Mouse (Mus musculus): ENCODE measurements around the gene Irf2.
"Not testable (repeated sequence)": the region's sequence is repeated elsewhere in the genome, so short reads cannot be mapped to it uniquely, and the experiment has no call there.

The Irf2 gene

GRCm38 (mm10) chr8:46729671-46730070, 9.9 kb upstream of the Irf2 start:
- not testable (repeated sequence) for DNase-seq (ENCODE audit: low spot score)

- no peak for DNase-seq (ENCODE audit: low spot score)
Measured at GRCm38 (mm10) chr8:46732381-46732915, 7.1 kb upstream of the Irf2 start.

DNA sequence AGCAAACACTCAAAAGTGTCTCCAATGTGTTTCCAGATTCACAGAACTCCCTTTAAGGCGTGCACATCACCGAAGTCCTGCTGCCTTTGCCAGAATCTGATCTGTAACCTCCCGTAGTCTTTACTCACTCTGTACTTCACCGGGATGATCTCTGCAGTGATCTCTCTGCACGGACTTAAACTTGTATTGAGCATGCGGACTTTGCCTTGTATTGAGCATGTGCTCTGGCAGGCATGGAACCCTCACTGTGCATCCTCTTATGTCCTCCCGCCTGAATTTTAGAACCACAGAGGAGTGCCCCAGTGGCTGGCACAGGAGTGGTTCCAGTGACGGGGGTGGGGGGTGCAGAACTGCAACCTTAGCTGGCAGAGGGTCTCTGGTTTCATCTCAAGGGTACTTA, 5.9 kb upstream of the Irf2 start:
- DNase-seq (ENCODE audit: low spot score): no peak

DNA sequence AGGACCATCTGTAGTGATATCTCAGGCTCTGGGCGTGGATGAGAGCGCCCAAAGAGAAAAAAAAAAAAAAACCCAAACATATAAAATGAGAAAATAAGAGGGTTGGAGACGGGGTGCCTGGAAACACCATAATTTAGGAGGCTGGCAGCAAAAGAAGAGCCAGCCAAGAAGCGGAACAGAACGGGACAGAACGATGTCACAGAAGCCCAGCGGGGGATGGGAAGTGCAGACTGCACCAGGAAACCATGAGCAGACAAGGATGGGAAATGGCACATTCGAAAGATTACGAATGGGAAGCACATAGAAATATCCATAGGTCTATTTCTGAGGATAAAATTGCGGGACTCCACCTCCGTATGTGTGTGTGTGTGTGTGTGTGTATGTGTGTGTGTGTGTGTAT, 4.0 kb upstream of the Irf2 start:
- DNase-seq (ENCODE audit: low spot score): no peak

- no peak for DNase-seq (ENCODE audit: low spot score)
Measured at GRCm38 (mm10) chr8:46736260-46736659, 3.3 kb upstream of the Irf2 start.

- DNase-seq (ENCODE audit: low spot score): no peak
Measured at GRCm38 (mm10) chr8:46737421-46737820, 2.1 kb upstream of the Irf2 start.

GRCm38 (mm10) chr8:46737907-46738306, 1.6 kb upstream of the Irf2 start:
- no peak for DNase-seq (ENCODE audit: low spot score)

DNA sequence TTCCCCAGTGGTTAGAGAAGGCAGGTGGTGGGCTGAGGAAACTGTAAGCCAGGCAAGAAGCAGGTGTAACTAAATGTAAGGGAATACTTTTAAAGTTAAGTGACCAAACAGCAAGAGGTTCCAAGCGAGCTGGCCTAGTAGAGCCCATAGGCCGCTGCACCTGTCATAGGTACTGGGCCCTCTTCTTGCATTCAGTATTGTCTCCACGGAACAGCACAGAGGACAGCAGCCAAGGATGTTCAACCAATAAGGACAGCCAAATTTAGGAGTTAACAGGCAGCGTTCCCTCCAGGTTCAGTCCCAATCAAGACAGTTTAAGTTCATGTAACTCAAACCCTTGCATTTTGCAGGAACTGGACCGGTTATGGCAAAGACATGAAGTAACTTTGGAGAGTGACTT, 931 bp upstream of the Irf2 start:
- no peak for DNase-seq (ENCODE audit: low spot score)

DNA sequence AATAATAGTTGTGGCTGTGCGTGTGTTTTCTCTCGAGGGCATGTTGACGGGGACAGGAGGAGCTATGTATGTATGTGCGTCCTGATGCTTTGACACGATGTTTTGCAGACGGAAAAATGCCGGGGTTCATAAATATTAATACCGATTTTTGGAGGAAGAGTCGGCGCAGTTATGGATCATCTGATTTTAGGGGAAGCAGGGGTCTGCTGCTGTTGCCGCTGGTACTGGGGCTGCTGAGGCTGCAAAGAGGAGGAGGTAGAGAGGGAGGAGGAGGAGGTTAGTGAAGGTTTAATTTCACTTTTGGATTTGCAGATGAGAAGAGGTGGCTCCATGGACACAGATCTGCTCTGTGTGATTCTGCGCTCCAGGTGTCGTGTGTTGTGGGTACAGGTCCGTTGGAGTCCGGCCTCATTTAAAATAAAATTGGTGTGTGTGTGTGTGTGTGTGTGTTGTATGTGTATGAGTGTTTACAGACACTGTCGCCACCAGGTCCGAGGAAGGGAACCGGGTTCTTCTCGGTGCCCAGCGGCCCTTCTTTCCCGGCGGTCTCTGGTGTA, 502 bp downstream of the Irf2 start:
- no peak for DNase-seq (ENCODE audit: low spot score)

DNA sequence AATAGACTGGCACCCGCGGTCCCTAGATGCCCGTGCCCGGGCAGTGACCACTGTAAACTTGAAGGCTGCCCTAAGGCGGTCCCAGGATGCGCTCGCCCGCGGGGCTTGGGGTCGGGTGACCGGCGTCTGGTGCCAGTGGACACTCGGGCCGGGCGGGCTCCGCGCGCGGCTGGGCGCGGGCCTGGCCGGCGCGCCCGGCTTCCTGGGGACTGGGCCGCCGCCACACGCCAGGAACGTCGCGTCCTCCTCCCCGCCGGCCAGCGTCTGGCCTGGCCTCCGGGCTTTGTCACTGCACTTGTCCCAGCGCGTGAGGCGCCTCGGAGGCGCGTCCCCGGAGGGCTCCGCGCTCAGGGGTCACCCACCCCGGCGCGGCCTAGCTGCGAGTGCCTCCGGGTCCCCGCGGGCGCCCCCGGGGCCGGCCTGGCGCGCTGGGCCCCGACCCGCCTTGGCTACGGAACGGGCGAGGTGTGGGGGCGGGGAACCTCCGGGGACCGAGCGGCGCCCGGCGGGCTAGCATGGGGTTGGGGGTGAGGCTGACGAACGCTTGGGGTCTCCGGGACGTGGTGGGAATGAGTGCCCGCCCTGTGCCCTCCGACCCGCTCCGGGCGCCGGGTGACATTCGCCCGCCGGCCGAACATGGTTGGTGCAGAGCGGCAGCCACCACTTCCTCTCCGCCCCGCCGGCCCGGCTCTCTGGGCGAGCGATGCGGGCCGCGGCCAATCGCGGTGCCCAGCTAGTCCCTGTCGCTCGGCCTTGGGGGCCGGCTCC, 1.2 kb downstream of the Irf2 start:
- DNase-seq (ENCODE audit: low spot score): peak; percentile 47

DNA sequence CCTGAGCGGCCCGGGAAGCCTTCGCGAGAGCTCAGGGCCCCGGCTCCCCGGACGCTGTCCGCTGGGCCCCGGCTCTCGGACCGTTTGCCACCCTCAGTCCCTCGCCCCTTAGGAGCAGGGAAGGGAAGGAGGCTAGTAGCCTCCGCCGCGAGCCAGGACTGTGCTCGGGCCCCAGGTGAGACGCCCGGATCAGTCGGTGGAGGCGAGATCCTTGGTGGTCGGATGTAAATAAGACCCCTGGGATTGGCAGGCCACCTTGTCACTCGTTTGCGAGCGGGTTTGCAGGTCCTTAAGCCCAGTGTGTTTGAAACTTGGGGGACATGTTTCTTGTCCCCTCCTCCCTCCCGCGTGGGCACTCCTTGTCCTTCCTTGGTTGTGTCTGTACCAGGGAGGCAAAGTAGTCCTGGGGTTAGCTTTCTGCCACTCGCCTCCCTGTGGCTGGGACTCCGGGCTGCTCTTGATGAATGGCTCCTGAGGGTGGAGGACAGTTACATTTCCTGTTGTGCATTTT, 1.8 kb downstream of the Irf2 start:
- no peak for DNase-seq (ENCODE audit: low spot score)

- no peak for DNase-seq (ENCODE audit: low spot score)
Measured at GRCm38 (mm10) chr8:46741991-46742690, 2.6 kb downstream of the Irf2 start.

GRCm38 (mm10) chr8:46742691-46743082, 3.2 kb downstream of the Irf2 start:
- no peak for DNase-seq (ENCODE audit: low spot score)

- no peak for DNase-seq (ENCODE audit: low spot score)
Measured at GRCm38 (mm10) chr8:46745464-46745863, 5.9 kb downstream of the Irf2 start.

- no peak for DNase-seq (ENCODE audit: low spot score)
Measured at GRCm38 (mm10) chr8:46747311-46747980, 7.9 kb downstream of the Irf2 start.

DNA sequence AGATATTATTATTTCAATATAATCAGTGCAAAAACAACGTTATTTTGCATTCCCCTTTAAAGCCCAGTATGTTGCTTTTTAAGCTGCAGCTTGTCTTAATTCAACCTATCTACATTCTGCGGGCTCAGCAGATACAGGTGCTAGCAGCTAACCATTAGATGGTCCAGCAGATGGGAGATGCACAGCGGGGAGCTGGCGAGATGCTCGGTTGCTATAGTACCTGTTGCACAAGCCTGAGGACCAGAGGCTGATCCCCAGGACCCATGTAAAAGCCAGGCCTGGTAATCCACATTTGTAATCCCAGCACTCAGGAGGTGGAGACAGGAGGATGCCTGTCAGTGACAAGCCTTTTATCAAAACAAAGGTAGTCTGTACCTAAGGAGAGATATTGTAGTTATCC, 10.5 kb downstream of the Irf2 start:
- DNase-seq (ENCODE audit: low spot score): no peak

GRCm38 (mm10) chr8:46750566-46750965, 11.0 kb downstream of the Irf2 start:
- DNase-seq (ENCODE audit: low spot score): no peak

DNA sequence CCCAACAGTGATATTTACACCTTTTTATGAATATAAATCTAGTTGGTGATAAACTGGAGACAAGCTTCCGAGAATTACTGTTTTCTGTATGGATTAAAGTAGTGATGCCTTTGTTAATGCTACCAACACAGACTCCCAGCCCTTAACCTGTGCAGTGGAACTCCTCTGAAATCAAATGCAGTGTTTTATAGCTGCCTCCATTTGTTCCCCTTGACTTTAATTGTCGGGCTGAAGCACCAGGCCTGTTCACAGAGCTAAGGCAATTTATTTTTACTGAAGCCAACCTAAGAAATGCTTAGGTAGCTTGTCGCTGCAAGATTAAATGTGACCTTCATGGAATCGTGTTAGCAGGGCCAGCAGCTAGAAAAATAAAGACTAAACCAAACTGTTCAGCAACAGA, 11.6 kb downstream of the Irf2 start:
- no peak for DNase-seq (ENCODE audit: low spot score)

DNA sequence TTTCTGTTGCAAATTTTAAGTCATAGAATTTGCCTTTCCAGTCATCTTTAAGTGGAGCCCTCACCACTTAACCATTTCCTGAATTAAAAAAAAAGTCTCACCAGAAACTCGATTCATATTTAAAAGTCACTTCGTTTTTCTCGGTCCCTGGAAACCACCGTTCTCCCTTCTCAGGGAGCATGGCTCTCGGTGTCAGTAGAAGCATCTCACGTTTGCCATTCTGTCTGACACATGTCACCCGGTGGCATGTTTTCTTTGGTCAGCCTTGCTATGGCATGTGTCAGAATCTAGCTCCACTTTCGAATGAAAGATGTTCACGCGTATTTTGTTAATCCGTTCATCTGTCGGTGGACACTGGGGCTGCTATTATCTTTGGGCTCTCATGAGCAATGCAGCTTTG, 13.5 kb downstream of the Irf2 start:
- no peak for DNase-seq (ENCODE audit: low spot score)

DNA sequence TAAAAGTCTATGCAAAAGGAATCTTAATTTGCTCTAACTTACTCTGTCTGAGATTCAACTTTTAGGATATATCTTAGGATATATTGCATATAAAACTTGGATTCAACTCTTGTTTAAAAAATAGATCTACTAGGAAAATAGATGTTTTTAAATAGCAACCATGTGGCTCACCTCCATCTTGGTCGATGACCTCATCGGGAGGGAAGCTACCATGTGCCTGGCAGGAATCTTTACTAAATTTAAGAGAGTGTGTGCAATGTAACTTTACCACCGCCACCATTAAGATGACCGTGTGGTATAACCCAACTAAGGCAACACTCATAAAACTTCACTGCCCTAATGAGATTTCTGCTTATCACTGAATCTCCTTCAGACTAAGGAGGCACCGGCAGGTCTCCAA, 14.8 kb downstream of the Irf2 start:
- DNase-seq (ENCODE audit: low spot score): no peak

- no peak for DNase-seq (ENCODE audit: low spot score)
Measured at GRCm38 (mm10) chr8:46755731-46756333, 16.3 kb downstream of the Irf2 start.

- DNase-seq (ENCODE audit: low spot score): no peak
Measured at GRCm38 (mm10) chr8:46757613-46758012, 18.1 kb downstream of the Irf2 start.
